Mouse (Mus musculus) liver, postnatal 0 days (tissue): ENCODE measurements around the gene Vmn2r63. TPM values are rescaled to one million over a fixed set of nuclear protein-coding genes. Genes with fewer than 3 reads are reported as not detected.
"Not testable (repeated sequence)": the region's sequence is repeated elsewhere in the genome, so short reads cannot be mapped to it uniquely, and the experiment has no call there.

Source experiments
- ATAC-seq: fragments of 200-750 bp; cut with Nextera tagmentation; 2 replicates; pipeline ENCODE4 v1.8.0; 2017; ENCODE audit warnings: mild to moderate bottlenecking, moderate library complexity
- DNase-seq: peaks from one replicate; pipeline ENCODE4 v3.0.0-alpha.2; 2016
- H3K27ac ChIP-seq: fragments of 300-500 bp; sonication (generic); 2 replicates; pipeline ENCODE4 v1.5.1; 2014; ENCODE audit warnings: antibody characterized with exemption, moderate library complexity, mild to moderate bottlenecking, low read depth
- H3K27me3 ChIP-seq: fragments of 300-500 bp; sonication (generic); 2 replicates; pipeline ENCODE4 v1.6.1; 2014; ENCODE audit warnings: low read length, control low read depth, mixed read lengths; ENCODE audit not compliant: insufficient read depth
- H3K36me3 ChIP-seq: fragments of 300-500 bp; sonication (generic); replicated peaks from 2 replicates; pipeline ENCODE4 v1.6.1; 2014; ENCODE audit warnings: mild to moderate bottlenecking, control low read depth, low read length, moderate library complexity, mixed read lengths; ENCODE audit not compliant: insufficient read depth
- H3K4me1 ChIP-seq: fragments of 300-500 bp; sonication (generic); 2 replicates; pipeline ENCODE4 v1.6.1; 2014; ENCODE audit warnings: antibody characterized with exemption, mild to moderate bottlenecking, control low read depth; ENCODE audit not compliant: insufficient read depth
- H3K4me2 ChIP-seq: fragments of 300-500 bp; sonication (generic); 2 replicates; pipeline ENCODE4 v1.6.1; 2014; ENCODE audit warnings: low read depth, mild to moderate bottlenecking, low read length, moderate library complexity, mixed read lengths
- H3K4me3 ChIP-seq: fragments of 300-500 bp; sonication (generic); 2 replicates; pipeline ENCODE4 v1.5.1; 2014; ENCODE audit warnings: low read depth, low read length
- H3K9ac ChIP-seq: fragments of 300-500 bp; sonication (generic); replicated peaks from 2 replicates; pipeline ENCODE4 v1.6.1; 2014; ENCODE audit warnings: mild to moderate bottlenecking, moderate library complexity
- H3K9me3 ChIP-seq: fragments of 300-500 bp; sonication (generic); 2 replicates; pipeline ENCODE4 v1.6.1; 2016; ENCODE audit warnings: mild to moderate bottlenecking, control low read depth, low read length, mixed read lengths
- CTCF ChIP-seq: sonication (generic); IDR thresholded peaks from 2 replicates; pipeline ENCODE4 v1.5.1; 2016; ENCODE audit warnings: antibody characterized with exemption, low read depth
- EP300 ChIP-seq: IDR thresholded peaks from 2 replicates; pipeline ENCODE4 v1.6.1; 2016; ENCODE audit warnings: antibody characterized with exemption, low read depth, mild to moderate bottlenecking
- WGBS: fragments of 180-500 bp; shearing (Covaris S2); extraction: QIAGEN DNeasy Blood & Tissue Kit; methylation state at CpG from one replicate; pipeline ENCODE4 v1.1.7; 2014; ENCODE audit not compliant: insufficient replicate concordance; 5-methylcytosine and 5-hydroxymethylcytosine counted together
- microRNA-seq: library from miRNA; unstranded; fragments of <30 nt; microRNA quantifications from one replicate; pipeline ENCODE4, GENCODE M21; 2016
- polyA plus RNA-seq: library from polyadenylated mRNA; unstranded; fragments of >200 nt; fragmentation: Nextera tagmentation; extraction: Ambion mirVana; gene quantifications from 2 replicates; pipeline ENCODE4 v1.2.1, GENCODE M21; 2015

The Vmn2r63 gene
- polyA plus RNA-seq: not detected in 2 replicates

DNA sequence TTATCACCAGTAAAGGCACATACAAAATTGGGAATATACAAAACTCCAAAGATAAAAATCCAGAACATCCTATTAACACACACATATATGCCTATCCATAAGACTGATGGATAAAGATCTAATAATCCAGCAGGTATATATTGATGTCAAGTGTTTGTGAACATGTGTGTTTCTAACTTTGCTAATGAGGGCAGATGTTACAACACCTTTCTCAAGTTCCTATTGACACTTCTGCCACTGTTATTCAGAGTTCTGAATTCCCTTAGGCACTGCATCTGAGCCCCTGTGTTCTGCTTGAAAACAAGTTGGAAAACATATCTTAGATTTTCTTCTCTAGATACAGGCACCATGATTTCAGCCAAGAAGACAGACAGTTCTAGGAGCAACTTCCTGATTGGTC lies at the start of gene Vmn2r63:
Gene Vmn2r63, minus strand, starts transcription at position 101 of the 400 bp plus-strand sequence.
- not testable (repeated sequence) for H3K36me3 ChIP-seq, H3K9me3 ChIP-seq, H3K27me3 ChIP-seq, ATAC-seq, H3K4me1 ChIP-seq, H3K4me3 ChIP-seq, H3K4me2 ChIP-seq, DNase-seq, H3K9ac ChIP-seq, H3K27ac ChIP-seq

DNA sequence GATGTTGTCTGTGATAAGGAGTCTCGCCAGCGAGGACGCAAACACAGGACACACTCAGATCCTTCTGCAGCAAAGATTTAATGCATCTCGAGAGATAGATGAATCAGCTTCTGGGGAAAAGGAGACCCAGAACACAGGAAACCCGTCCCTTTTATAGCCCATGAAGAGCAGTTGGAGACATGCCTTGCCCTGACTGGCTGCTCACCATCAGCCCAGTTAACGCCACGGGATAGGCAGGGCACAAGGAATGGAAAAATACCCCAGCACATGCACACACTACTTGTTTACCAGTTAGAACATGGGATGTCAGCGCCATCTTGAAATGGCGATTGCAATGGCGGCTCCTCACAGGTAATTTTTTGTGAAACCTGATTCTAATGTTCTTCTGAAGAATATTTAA lies 47.1 kb upstream of the Vmn2r63 start:
- no peaks in the 10 kb centered on the region for H3K36me3 ChIP-seq
- no peak overlapping the region for H3K4me2 ChIP-seq
- H3K27ac ChIP-seq: 0 out of 2 replicates have a peak overlapping the region, but pooled peaks have one; percentile 22
- ATAC-seq (no peak), DNase-seq (no peak)
- no peaks in the 10 kb centered on the region for H3K27me3 ChIP-seq
- 79% methylated on average over 10 of the region's 10 CpGs for WGBS
- H3K4me1 ChIP-seq: no peaks in the 10 kb centered on the region
- no peak for TF ChIP-seq CTCF
- H3K9me3 ChIP-seq: peaks cover 27% of the 10 kb centered on the region
- no peak overlapping the region for H3K4me3 ChIP-seq
- no peak overlapping the region for H3K9ac ChIP-seq

DNA sequence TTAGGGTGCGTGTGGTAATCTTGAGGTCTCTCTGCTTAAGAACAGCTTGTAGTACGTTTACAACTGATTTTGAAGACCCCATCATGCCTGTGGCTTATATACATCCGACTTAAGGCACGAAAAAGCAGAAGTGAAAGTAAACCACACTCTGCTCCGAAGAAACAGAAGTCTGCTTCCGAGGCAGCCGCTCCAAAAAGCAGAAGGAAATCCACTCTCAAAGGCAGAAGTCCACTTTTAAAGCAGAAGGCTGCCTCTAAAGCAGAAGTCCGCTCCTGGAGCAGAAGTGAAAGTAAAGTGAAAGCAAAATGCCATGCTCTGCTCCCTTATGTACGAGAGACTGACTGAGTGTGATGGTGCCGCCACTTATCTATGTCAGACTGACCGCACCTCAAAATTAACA lies 46.5 kb upstream of the Vmn2r63 start:
- Histone ChIP-seq H3K27ac (0 out of 2 replicates have a peak overlapping the region, but pooled peaks have one; percentile 22), H3K4me3 (no peak overlapping the region), H3K36me3 (no peaks in the 10 kb centered on the region), H3K4me2 (no peak overlapping the region), H3K4me1 (no peaks in the 10 kb centered on the region), H3K27me3 (no peaks in the 10 kb centered on the region), H3K9me3 (peaks cover 27% of the 10 kb centered on the region), H3K9ac (no peak overlapping the region)
- peak; percentile 77 for ATAC-seq
- no peak for TF ChIP-seq EP300
- no peak for TF ChIP-seq CTCF
- DNase-seq: peak; percentile 19
- WGBS: 38% methylated on average over 11 of the region's 11 CpGs

DNA sequence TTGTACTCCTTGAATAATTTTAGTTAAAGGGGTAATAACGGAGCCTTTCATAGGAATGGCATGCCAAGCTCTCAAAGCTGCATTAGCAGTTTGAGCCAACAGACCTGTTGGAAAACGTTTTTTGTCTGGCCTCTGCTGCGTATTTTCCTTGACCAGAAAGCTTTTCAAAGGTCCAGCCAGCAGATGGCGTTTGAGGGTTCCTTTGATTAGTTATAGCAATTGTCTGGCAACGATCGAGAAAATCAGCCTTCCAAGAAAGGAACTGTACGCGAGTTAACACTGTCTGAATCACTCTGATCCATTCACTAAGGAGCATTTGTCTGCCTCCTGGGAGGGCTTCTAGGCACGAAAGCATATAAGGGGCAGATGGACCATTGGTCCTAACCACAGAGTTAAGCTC lies 31.6 kb upstream of the Vmn2r63 start:
- Histone ChIP-seq H3K4me3 (no peak overlapping the region), H3K27me3 (no peaks in the 10 kb centered on the region), H3K4me2 (no peak overlapping the region), H3K9me3 (peaks cover 4% of the 10 kb centered on the region), H3K4me1 (no peaks in the 10 kb centered on the region), H3K36me3 (no peaks in the 10 kb centered on the region), H3K9ac (no peak overlapping the region), H3K27ac (no peak overlapping the region)
- no peak for ATAC-seq
- 66% methylated on average over 9 of the region's 9 CpGs for WGBS
- no peak for DNase-seq
- no peak for TF ChIP-seq EP300
- TF ChIP-seq CTCF: no peak

DNA sequence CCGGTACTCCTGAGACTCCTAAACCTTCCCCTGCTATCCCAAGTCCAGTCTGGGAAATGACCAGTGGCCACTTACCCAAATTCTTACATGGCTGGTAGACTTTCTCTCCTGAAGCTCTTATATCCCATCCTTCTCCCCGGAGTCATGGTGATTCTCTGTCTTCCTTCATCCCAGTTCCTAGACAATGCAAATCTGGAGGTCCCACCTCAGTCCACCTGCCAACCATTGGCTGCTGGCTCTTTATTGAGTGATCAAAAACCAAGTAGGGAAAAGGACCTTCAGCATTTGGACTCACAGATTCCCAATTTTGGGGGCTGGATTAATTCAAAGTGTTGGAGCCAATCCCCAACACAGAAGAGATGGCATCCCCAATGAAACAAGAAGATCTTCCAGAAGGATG lies 35.6 kb downstream of the Vmn2r63 start:
- DNase-seq, H3K4me3 ChIP-seq, H3K4me1 ChIP-seq, H3K27ac ChIP-seq, ATAC-seq, H3K4me2 ChIP-seq, H3K9me3 ChIP-seq, H3K27me3 ChIP-seq, H3K9ac ChIP-seq, H3K36me3 ChIP-seq: not testable (repeated sequence)
- WGBS: 64% methylated on average over 2 of the region's 2 CpGs

DNA sequence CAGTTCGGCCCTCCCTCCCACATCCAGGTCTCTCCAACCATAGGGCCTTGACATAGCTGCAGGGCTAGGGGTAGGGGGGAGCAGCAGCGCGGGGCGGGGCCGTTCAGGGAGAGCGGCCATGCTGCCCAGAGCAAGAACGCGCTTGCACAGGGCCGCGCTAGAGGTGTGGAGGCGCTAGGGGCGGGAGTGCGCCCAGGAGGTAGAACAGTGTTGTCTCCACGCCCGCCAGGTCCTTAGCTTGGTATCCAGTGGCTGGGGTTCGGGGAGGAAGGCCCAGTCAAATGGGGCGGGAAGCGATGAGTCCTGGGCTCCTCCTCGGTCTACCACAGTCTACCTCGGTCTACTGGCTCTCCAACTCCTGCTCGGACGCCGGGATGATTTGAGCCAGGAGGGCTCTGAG lies 55.5 kb downstream of the Vmn2r63 start:
- peaks cover 3% of the 10 kb centered on the region; the same call in 1 of the 2 replicates for H3K9me3 ChIP-seq
- H3K9ac ChIP-seq: no peak overlapping the region
- DNase-seq (no peak), ATAC-seq (no peak)
- TF ChIP-seq EP300 (no peak), CTCF (no peak)
- H3K4me2 ChIP-seq: no peak overlapping the region
- WGBS: 44% methylated on average over 23 of the region's 23 CpGs
- H3K36me3 ChIP-seq: no peaks in the 10 kb centered on the region
- no peaks in the 10 kb centered on the region for H3K4me1 ChIP-seq
- H3K27ac ChIP-seq: no peak overlapping the region
- H3K4me3 ChIP-seq: no peak overlapping the region
- H3K27me3 ChIP-seq: no peaks in the 10 kb centered on the region

GRCm38 (mm10) chr7:42866801-42867458 lies 66.7 kb downstream of the Vmn2r63 start, which contains the start of gene Gm2381:
TSS of gene Gm2381 (minus strand) at chr7:42867234.
- not testable (repeated sequence) for H3K4me1 ChIP-seq, H3K9ac ChIP-seq, H3K36me3 ChIP-seq, DNase-seq, H3K27me3 ChIP-seq, H3K4me2 ChIP-seq, H3K27ac ChIP-seq, H3K4me3 ChIP-seq, ATAC-seq, H3K9me3 ChIP-seq
- WGBS: 76% methylated on average over 8 of the region's 8 CpGs

Small RNAs within 50 kb of the gene (microRNA-seq; reads per million reads assigned to microRNA genes)
- gene Gm23256: not detected

Other genes starting within 250 kb of the Vmn2r63 start
- 1.5 and 1.6 TPM in 2 replicates for gene Zfp975, start 241.1 kb downstream of the Vmn2r63 start, polyA plus RNA-seq
- gene Gm17067, start 206.8 kb downstream of the Vmn2r63 start, polyA plus RNA-seq: not detected in 2 replicates
- gene Vmn2r62, start 140.3 kb downstream of the Vmn2r63 start, polyA plus RNA-seq: not detected in 2 replicates
- not detected in 2 replicates for gene Gm2381, start 66.6 kb downstream of the Vmn2r63 start, polyA plus RNA-seq
- gene Gm9268, start 84.9 kb upstream of the Vmn2r63 start, polyA plus RNA-seq: not detected in 2 replicates
- gene Zfp936, start 180.4 kb upstream of the Vmn2r63 start, polyA plus RNA-seq: not detected in 2 replicates